Mouse (Mus musculus) brain, embryonic 14.5 days (tissue): ENCODE data around the gene Plekhj1.

Experiments used
- CTCF ChIP-seq: fragments of 200-500 bp; IDR thresholded peaks from 2 replicates; pipeline ENCODE4 v1.5.1; 2012; ENCODE audit warnings: inconsistent platforms, mild to moderate bottlenecking, moderate library complexity, borderline replicate concordance; ENCODE audit not compliant: insufficient read depth, insufficient read length; ENCODE audit errors: extremely low read depth
- POLR2A ChIP-seq: fragments of 200-500 bp; IDR thresholded peaks from 2 replicates; pipeline ENCODE4 v1.6.1; 2012; ENCODE audit warnings: mild to moderate bottlenecking, inconsistent platforms, borderline replicate concordance; ENCODE audit not compliant: poor library complexity, insufficient read depth, insufficient read length, severe bottlenecking; ENCODE audit errors: extremely low read depth

GRCm38 (mm10) chr10:80758651-80759050 lies 39.8 kb downstream of the Plekhj1 start:
- TF ChIP-seq POLR2A (no peak), CTCF (no peak)
